Comparison of ENCODE assay signal across 12 mouse cellular contexts in the genomic region with DNA sequence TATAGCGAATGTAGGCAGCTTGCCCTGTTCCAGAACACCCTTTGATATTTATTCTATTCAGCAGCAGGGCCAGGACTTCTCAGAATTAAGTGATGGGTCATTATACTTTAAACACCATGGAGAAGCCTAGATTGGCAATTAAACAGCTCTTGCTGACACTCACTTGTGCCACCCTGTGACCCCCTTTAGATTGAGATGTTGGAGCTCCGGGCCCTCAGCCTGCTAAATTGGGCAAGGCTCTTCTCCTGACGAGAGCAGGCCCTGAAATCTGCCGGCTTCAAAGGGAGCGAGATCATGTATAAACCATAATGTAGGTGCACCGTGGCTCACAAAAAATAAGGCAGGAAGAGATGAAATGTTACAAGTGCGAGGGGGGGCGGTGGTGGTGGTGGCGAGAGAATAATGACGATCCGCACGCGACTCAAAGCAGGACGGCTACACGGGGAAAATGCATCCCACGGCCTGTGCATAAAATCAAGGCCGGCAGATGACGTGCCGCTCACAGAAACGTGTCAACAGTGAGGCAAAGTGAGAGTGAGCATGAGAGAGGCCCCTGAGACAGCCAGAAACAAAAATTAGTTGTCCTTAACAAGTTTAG.
DNase-seq lines count a peak whose midpoint lies in the region; ATAC-seq lines count a peak whose summit lies in the region.
"Had no signal": no experiment of that assay in that cellular context is flagged by ENCODE, and none has a peak within 500 bp of the region (broad histone marks: within the 10 kb centered on the region; RNA-seq: fewer than 3 reads in every experiment).

No protein-coding gene starts in this region.

- H3K9ac ChIP-seq in hindbrain, embryonic 12.5 days, result no peak overlapping the region
- no peak overlapping the region for H3K9ac ChIP-seq in forebrain, embryonic 15.5 days (replicated peaks)
- H3K9ac ChIP-seq in midbrain, embryonic 16.5 days (ENCODE audit: low read depth, low read length), result no peak overlapping the region
- H3K9ac ChIP-seq in neural tube, embryonic 15.5 days (replicated peaks), result no peak overlapping the region
- H3K9ac ChIP-seq: neural tube, embryonic 12.5 days; stomach, embryonic 15.5 days had no signal

- no peaks in the 10 kb centered on the region for H3K9me3 ChIP-seq in hindbrain, embryonic 12.5 days (replicated peaks)
- H3K9me3 ChIP-seq in hindbrain, embryonic 10.5 days, result peaks cover 5% of the 10 kb centered on the region
- no peaks in the 10 kb centered on the region for H3K9me3 ChIP-seq in forebrain, embryonic 15.5 days
- peaks cover 2% of the 10 kb centered on the region; the same call in 1 of the 2 replicates for H3K9me3 ChIP-seq in midbrain, embryonic 16.5 days (replicated peaks; ENCODE audit: control insufficient read depth, low read length, poor library complexity, severe bottlenecking)
- H3K9me3 ChIP-seq in neural tube, embryonic 15.5 days (replicated peaks), result no peaks in the 10 kb centered on the region
- H3K9me3 ChIP-seq: neural tube, embryonic 12.5 days; stomach, embryonic 15.5 days had no signal

- H3K27me3 ChIP-seq in hindbrain, embryonic 12.5 days, result no peaks in the 10 kb centered on the region
- H3K27me3 ChIP-seq in hindbrain, embryonic 10.5 days (ENCODE audit: insufficient read depth, poor library complexity, severe bottlenecking), result peaks cover 4% of the 10 kb centered on the region; the same call in 1 of the 2 replicates
- H3K27me3 ChIP-seq in forebrain, embryonic 15.5 days, result peaks cover 40% of the 10 kb centered on the region
- no peaks in the 10 kb centered on the region for H3K27me3 ChIP-seq in midbrain, embryonic 16.5 days (ENCODE audit: control insufficient read depth, insufficient read depth, low read depth, low read length)
- H3K27me3 ChIP-seq in neural tube, embryonic 15.5 days (replicated peaks), result peaks cover 4% of the 10 kb centered on the region; the same call in 1 of the 2 replicates
- H3K27me3 ChIP-seq: neural tube, embryonic 12.5 days; stomach, embryonic 15.5 days had no signal

- no peak overlapping the region for H3K4me2 ChIP-seq in hindbrain, embryonic 12.5 days (replicated peaks)
- peak overlapping the region; percentile 7; the same call in 1 of the 2 replicates for H3K4me2 ChIP-seq in forebrain, embryonic 15.5 days (replicated peaks)
- H3K4me2 ChIP-seq in midbrain, embryonic 16.5 days (ENCODE audit: low read length), result peak overlapping the region; percentile 5; the same call in 1 of the 2 replicates
- no peak overlapping the region for H3K4me2 ChIP-seq in neural tube, embryonic 15.5 days
- H3K4me2 ChIP-seq: neural tube, embryonic 12.5 days; stomach, embryonic 15.5 days had no signal

- H3K4me3 ChIP-seq in hindbrain, embryonic 12.5 days, result no peak overlapping the region
- no peak overlapping the region for H3K4me3 ChIP-seq in hindbrain, embryonic 10.5 days
- H3K4me3 ChIP-seq in forebrain, embryonic 15.5 days, result no peak overlapping the region
- no peak overlapping the region for H3K4me3 ChIP-seq in midbrain, embryonic 16.5 days (ENCODE audit: low read depth, low read length)
- no peak overlapping the region for H3K4me3 ChIP-seq in neural tube, embryonic 15.5 days (replicated peaks)
- H3K4me3 ChIP-seq: neural tube, embryonic 12.5 days; stomach, embryonic 15.5 days had no signal

- DNase-seq in hindbrain, embryonic 10.5 days (ENCODE audit: low spot score), result no peak
- peak; percentile 60 for DNase-seq in CD4-positive, CD25-positive, alpha-beta regulatory T cell, adult 2 months (ENCODE audit: low read depth, low spot score)
- DNase-seq in testis, postnatal 10 days (ENCODE audit: low spot score), result no peak
- DNase-seq in cerebellum, postnatal 14 days, result no peak
- DNase-seq: kidney, postnatal 4 days; right cerebral cortex, postnatal 25 days had no signal

- peaks cover 11% of the 10 kb centered on the region for H3K4me1 ChIP-seq in hindbrain, embryonic 12.5 days
- peaks cover 6% of the 10 kb centered on the region for H3K4me1 ChIP-seq in hindbrain, embryonic 10.5 days (replicated peaks)
- H3K4me1 ChIP-seq in forebrain, embryonic 15.5 days, result peaks cover 30% of the 10 kb centered on the region
- peaks cover 34% of the 10 kb centered on the region for H3K4me1 ChIP-seq in midbrain, embryonic 16.5 days (ENCODE audit: control insufficient read depth, insufficient read depth, low read length)
- peaks cover 18% of the 10 kb centered on the region for H3K4me1 ChIP-seq in neural tube, embryonic 15.5 days
- H3K4me1 ChIP-seq: stomach, embryonic 15.5 days had no signal

- 65% methylated on average over 20 of the region's 20 CpGs for WGBS in hindbrain, embryonic 12.5 days
- 85% methylated on average over 20 of the region's 20 CpGs for WGBS in hindbrain, embryonic 10.5 days
- WGBS in forebrain, embryonic 15.5 days, result 16% methylated on average over 20 of the region's 20 CpGs
- WGBS in midbrain, embryonic 16.5 days, result 32% methylated on average over 20 of the region's 20 CpGs
- 38% methylated on average over 20 of the region's 20 CpGs for WGBS in neural tube, embryonic 15.5 days

- H3K36me3 ChIP-seq in hindbrain, embryonic 12.5 days, result peaks cover 22% of the 10 kb centered on the region
- peaks cover 59% of the 10 kb centered on the region for H3K36me3 ChIP-seq in hindbrain, embryonic 10.5 days
- H3K36me3 ChIP-seq in forebrain, embryonic 15.5 days, result no peaks in the 10 kb centered on the region
- H3K36me3 ChIP-seq in midbrain, embryonic 16.5 days (ENCODE audit: control insufficient read depth, insufficient read depth, low read length), result peaks cover 9% of the 10 kb centered on the region
- H3K36me3 ChIP-seq in neural tube, embryonic 15.5 days, result no peaks in the 10 kb centered on the region

- peak; percentile 29; the same call in 1 of the 2 replicates for ATAC-seq in hindbrain, embryonic 12.5 days (ENCODE audit: low FRiP score)
- peak; percentile 56; the same call in 1 of the 2 replicates for ATAC-seq in forebrain, embryonic 15.5 days (replicated peaks)
- peak; percentile 75 for ATAC-seq in midbrain, embryonic 16.5 days
- no peak for ATAC-seq in neural tube, embryonic 15.5 days (ENCODE audit: low FRiP score)

- no peak overlapping the region for H3K27ac ChIP-seq in hindbrain, embryonic 12.5 days
- no peak overlapping the region for H3K27ac ChIP-seq in hindbrain, embryonic 10.5 days
- no peak overlapping the region; the same call in 1 of the 2 replicates for H3K27ac ChIP-seq in forebrain, embryonic 15.5 days (replicated peaks)
- peak overlapping the region; percentile 77 for H3K27ac ChIP-seq in midbrain, embryonic 16.5 days (ENCODE audit: low read length)
- H3K27ac ChIP-seq in neural tube, embryonic 15.5 days (replicated peaks), result no peak overlapping the region
- H3K27ac ChIP-seq: neural tube, embryonic 12.5 days; stomach, embryonic 15.5 days had no signal

Comparison
In these comparisons a context has a peak if more than half of its experiments do, and no peak if none do; other contexts are left out.
1. H3K4me2 ChIP-seq: peak in forebrain, embryonic 15.5 days (single experiment) and midbrain, embryonic 16.5 days (single experiment); none in hindbrain, embryonic 12.5 days (single experiment) and neural tube, embryonic 15.5 days (single experiment).